In the genomic region with DNA sequence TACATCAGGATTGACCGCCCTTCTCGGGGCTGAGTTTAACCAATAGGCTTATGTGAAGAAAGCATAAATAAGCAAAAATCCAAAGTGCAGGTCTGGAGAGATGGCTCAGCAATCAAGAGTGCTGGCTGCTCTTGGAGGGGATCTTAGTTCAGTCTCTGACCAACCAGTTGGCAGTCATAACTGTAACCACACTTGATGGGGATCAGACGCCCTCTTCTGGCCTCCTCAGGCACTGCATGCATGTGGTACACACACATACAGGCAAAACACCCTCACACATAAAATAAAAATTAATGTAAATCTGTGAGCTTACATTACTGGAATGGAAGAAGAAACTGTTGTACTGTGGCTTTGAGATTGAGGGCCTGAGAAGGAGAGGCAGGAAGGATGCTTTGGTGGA, we compare ENCODE assay signal across 8 mouse cellular contexts. TPM values are rescaled to one million over a fixed set of nuclear protein-coding genes. Genes with fewer than 3 reads are reported as not detected.
DNase-seq lines count a peak whose midpoint lies in the region; ATAC-seq and TF ChIP-seq lines count a peak whose summit lies in the region.

No protein-coding gene starts in this region.

- H3K4me2 ChIP-seq in hindbrain, postnatal 0 days (ENCODE audit: low read depth, low read length) = no peak overlapping the region
- no peak overlapping the region for H3K4me2 ChIP-seq in hindbrain, embryonic 12.5 days (replicated peaks)

- no peaks in the 10 kb centered on the region for H3K4me1 ChIP-seq in hindbrain, postnatal 0 days (ENCODE audit: insufficient read depth, low read length)
- no peaks in the 10 kb centered on the region for H3K4me1 ChIP-seq in hindbrain, embryonic 12.5 days

- H3K27me3 ChIP-seq in hindbrain, postnatal 0 days (ENCODE audit: insufficient read depth, low read length) = no peaks in the 10 kb centered on the region
- H3K27me3 ChIP-seq in hindbrain, embryonic 12.5 days = no peaks in the 10 kb centered on the region

- H3K4me3 ChIP-seq in hindbrain, postnatal 0 days (ENCODE audit: low read length) = no peak overlapping the region
- no peak overlapping the region for H3K4me3 ChIP-seq in hindbrain, embryonic 12.5 days

- no peaks in the 10 kb centered on the region for H3K9me3 ChIP-seq in hindbrain, postnatal 0 days (ENCODE audit: low read length)
- no peaks in the 10 kb centered on the region for H3K9me3 ChIP-seq in hindbrain, embryonic 12.5 days (replicated peaks)

- peak; percentile 44 for DNase-seq in hindbrain, postnatal 0 days (ENCODE audit: low spot score)
- peak; percentile 27 to 46 for DNase-seq in CD8-positive naive resting alpha-beta T cell, adult 2 months (ENCODE audit: low read depth in 2 of 2, low spot score in 2 of 2)
- peak; percentile 24 for DNase-seq in c-Kit-negative CD71-positive TER-119-positive erythroid progenitor cells, embryonic 14.5 days (ENCODE audit: low read depth, low spot score)
- DNase-seq in frontal cortex, postnatal 10 days (ENCODE audit: low spot score in 2 of 2) = no peak
- no peak for DNase-seq in urinary bladder, postnatal 25 days (ENCODE audit: low spot score)
- DNase-seq in left cerebral cortex, adult 9 months (ENCODE audit: low spot score in 2 of 2) = no peak

- ATAC-seq in hindbrain, postnatal 0 days = no peak
- no peak for ATAC-seq in hindbrain, embryonic 12.5 days (ENCODE audit: low FRiP score)
- peak; percentile 55; the same call in 1 of the 2 replicates for ATAC-seq in megakaryocyte progenitor cell, adult 5-6 weeks (replicated peaks; ENCODE audit: poor library complexity)

- H3K27ac ChIP-seq in hindbrain, postnatal 0 days = no peak overlapping the region
- no peak overlapping the region for H3K27ac ChIP-seq in hindbrain, embryonic 12.5 days

- H3K36me3 ChIP-seq in hindbrain, postnatal 0 days (ENCODE audit: insufficient read depth, low read length) = peaks cover 30% of the 10 kb centered on the region
- H3K36me3 ChIP-seq in hindbrain, embryonic 12.5 days = peaks cover 63% of the 10 kb centered on the region

- no peak overlapping the region for H3K9ac ChIP-seq in hindbrain, postnatal 0 days (replicated peaks; ENCODE audit: low read length)
- H3K9ac ChIP-seq in hindbrain, embryonic 12.5 days = no peak overlapping the region

- 79% methylated on average over 3 of the region's 3 CpGs for WGBS in hindbrain, postnatal 0 days
- WGBS in hindbrain, embryonic 12.5 days = 77% methylated on average over 3 of the region's 3 CpGs

- TF ChIP-seq CTCF in hindbrain, postnatal 0 days (IDR thresholded peaks at IDR 0.05; ENCODE audit: low read depth) = peak; percentile 60

RNA-seq across cellular contexts. Expression of gene Brap, which starts 10.0 kb away (rescaled TPM):
- total RNA-seq in hindbrain, postnatal 0 days (2014; rRNA removed) = 41.2 and 41.7 TPM in 2 replicates
- 43.5 and 44.0 TPM in 2 replicates for polyA plus RNA-seq in hindbrain, postnatal 0 days (2015; fragmentation: Nextera tagmentation; extraction: Ambion mirVana)
- polyA plus RNA-seq in hindbrain, embryonic 12.5 days (2016; fragmentation: Nextera tagmentation; extraction: Ambion mirVana) = 51.5 and 52.8 TPM in 2 replicates
- total RNA-seq in megakaryocyte progenitor cell, adult 5-6 weeks (2015) = 18.2 and 26.3 TPM in 2 replicates
- 42.6 and 51.3 TPM in 2 replicates for total RNA-seq in megakaryocyte progenitor cell, adult 5-6 weeks (2017)

RNA-seq across cellular contexts. Expression of gene Acad10, which starts 10.1 kb away (rescaled TPM):
- total RNA-seq in hindbrain, postnatal 0 days (2014; rRNA removed) = 0.72 and 5.1 TPM in 2 replicates
- 1.2 and 1.4 TPM in 2 replicates for polyA plus RNA-seq in hindbrain, postnatal 0 days (2015; fragmentation: Nextera tagmentation; extraction: Ambion mirVana)
- polyA plus RNA-seq in hindbrain, embryonic 12.5 days (2016; fragmentation: Nextera tagmentation; extraction: Ambion mirVana) = 1.9 TPM in 2 replicates
- total RNA-seq in megakaryocyte progenitor cell, adult 5-6 weeks (2015) = 2.2 and 3.0 TPM in 2 replicates
- 2.1 and 2.4 TPM in 2 replicates for total RNA-seq in megakaryocyte progenitor cell, adult 5-6 weeks (2017)

RNA-seq across cellular contexts. Expression of gene Atxn2, which starts 40.7 kb away (rescaled TPM):
- 86.8 and 118 TPM in 2 replicates for total RNA-seq in hindbrain, postnatal 0 days (2014; rRNA removed)
- polyA plus RNA-seq in hindbrain, postnatal 0 days (2015; fragmentation: Nextera tagmentation; extraction: Ambion mirVana) = 83.5 and 85.9 TPM in 2 replicates
- 95.3 and 102 TPM in 2 replicates for polyA plus RNA-seq in hindbrain, embryonic 12.5 days (2016; fragmentation: Nextera tagmentation; extraction: Ambion mirVana)
- total RNA-seq in megakaryocyte progenitor cell, adult 5-6 weeks (2015) = 67.4 and 85.0 TPM in 2 replicates
- 30.1 and 49.8 TPM in 2 replicates for total RNA-seq in megakaryocyte progenitor cell, adult 5-6 weeks (2017)

RNA-seq across cellular contexts. Expression of gene Acad12, which starts 51.7 kb away (rescaled TPM):
- total RNA-seq in hindbrain, postnatal 0 days (2014; rRNA removed) = 1.7 and 3.7 TPM in 2 replicates
- 1.6 and 2.2 TPM in 2 replicates for polyA plus RNA-seq in hindbrain, postnatal 0 days (2015; fragmentation: Nextera tagmentation; extraction: Ambion mirVana)
- 2.2 and 2.5 TPM in 2 replicates for polyA plus RNA-seq in hindbrain, embryonic 12.5 days (2016; fragmentation: Nextera tagmentation; extraction: Ambion mirVana)
- total RNA-seq in megakaryocyte progenitor cell, adult 5-6 weeks (2015) = 4.1 and 4.5 TPM in 2 replicates
- total RNA-seq in megakaryocyte progenitor cell, adult 5-6 weeks (2017) = 1.5 and 4.2 TPM in 2 replicates

Comparison
In these comparisons a context has a peak if more than half of its experiments do, and no peak if none do; other contexts are left out.
1. DNase-seq: peak in hindbrain, postnatal 0 days (single experiment), CD8-positive naive resting alpha-beta T cell, adult 2 months (2 of 2) and c-Kit-negative CD71-positive TER-119-positive erythroid progenitor cells, embryonic 14.5 days (single experiment); none in frontal cortex, postnatal 10 days (0 of 2), urinary bladder, postnatal 25 days (single experiment) and left cerebral cortex, adult 9 months (0 of 2).